Mouse (Mus musculus): ENCODE data around the gene P4ha3.

DNA sequence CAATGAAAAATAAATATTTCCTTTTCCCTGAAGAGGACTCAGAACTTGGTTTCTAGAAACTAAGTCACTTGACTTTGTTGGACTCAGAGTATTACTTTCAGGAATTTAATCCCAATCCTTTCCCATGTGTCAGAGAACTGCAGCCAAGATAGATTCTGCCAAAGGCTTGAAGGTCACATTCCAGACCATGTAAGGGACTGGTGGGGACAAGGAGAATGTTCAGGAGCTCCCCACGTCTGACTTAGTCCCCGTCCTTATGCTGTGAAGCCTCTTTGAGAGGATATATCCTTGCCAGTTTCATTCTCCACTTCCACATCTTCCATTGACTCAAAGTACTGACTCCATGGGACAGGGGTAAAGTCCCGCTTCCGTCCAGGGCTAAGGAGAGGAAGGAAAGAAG lies 69.7 kb downstream of the P4ha3 start:
- no peak for TF ChIP-seq MAFK (IDR thresholded peaks at IDR 0.05; ENCODE audit: insufficient read depth, low read depth, low read length)
- no peak for TF ChIP-seq ZC3H11A (IDR thresholded peaks at IDR 0.05; ENCODE audit: borderline replicate concordance, low read depth, low read length)
- TF ChIP-seq ZNF384 (IDR thresholded peaks at IDR 0.05; ENCODE audit: low read depth, low read length) = no peak
